11 mouse cellular contexts compared by ENCODE assay signal in genomic region chr7:130250994-130251393, GRCm38 (mm10).
DNase-seq lines count a peak whose midpoint lies in the region; ATAC-seq and TF ChIP-seq lines count a peak whose summit lies in the region.
"Had no signal": no experiment of that assay in that cellular context is flagged by ENCODE, and none has a peak within 500 bp of the region (broad histone marks: within the 10 kb centered on the region; RNA-seq: fewer than 3 reads in every experiment).

No protein-coding gene starts in this region.

- no peak for TF ChIP-seq POLR2A in limb, embryonic 14.5 days (IDR thresholded peaks at IDR 0.05; ENCODE audit: borderline replicate concordance, extremely low read depth, insufficient read depth, insufficient read length)

- no peak overlapping the region for H3K4me3 ChIP-seq in kidney, embryonic 14.5 days (ENCODE audit: low read length)
- H3K4me3 ChIP-seq in midbrain, embryonic 13.5 days (replicated peaks), result no peak overlapping the region
- no peak overlapping the region for H3K4me3 ChIP-seq in midbrain, embryonic 16.5 days (ENCODE audit: low read depth, low read length)
- no peak overlapping the region for H3K4me3 ChIP-seq in limb, embryonic 14.5 days (replicated peaks; ENCODE audit: low read length)
- H3K4me3 ChIP-seq: heart, embryonic 12.5 days; myocyte had no signal

- no peaks in the 10 kb centered on the region for H3K9me3 ChIP-seq in kidney, embryonic 14.5 days (ENCODE audit: control insufficient read depth, low read length)
- H3K9me3 ChIP-seq in midbrain, embryonic 13.5 days, result no peaks in the 10 kb centered on the region
- no peaks in the 10 kb centered on the region for H3K9me3 ChIP-seq in midbrain, embryonic 16.5 days (replicated peaks; ENCODE audit: control insufficient read depth, low read length, poor library complexity, severe bottlenecking)
- no peaks in the 10 kb centered on the region for H3K9me3 ChIP-seq in limb, embryonic 14.5 days (ENCODE audit: control insufficient read depth, low read length)
- H3K9me3 ChIP-seq: heart, embryonic 12.5 days had no signal

- H3K4me1 ChIP-seq in kidney, embryonic 14.5 days (ENCODE audit: control insufficient read depth, insufficient read depth, low read length), result peaks cover 74% of the 10 kb centered on the region
- H3K4me1 ChIP-seq in midbrain, embryonic 13.5 days (replicated peaks), result peaks cover 65% of the 10 kb centered on the region
- no peaks in the 10 kb centered on the region; the same call in 1 of the 2 replicates for H3K4me1 ChIP-seq in midbrain, embryonic 16.5 days (ENCODE audit: control insufficient read depth, insufficient read depth, low read length)
- peaks cover 81% of the 10 kb centered on the region for H3K4me1 ChIP-seq in limb, embryonic 14.5 days (ENCODE audit: control insufficient read depth, insufficient read depth, low read length)

- 16% methylated on average over 4 of the region's 4 CpGs for WGBS in kidney, embryonic 14.5 days
- WGBS in midbrain, embryonic 13.5 days, result 43% methylated on average over 4 of the region's 4 CpGs
- WGBS in midbrain, embryonic 16.5 days, result 47% methylated on average over 4 of the region's 4 CpGs
- WGBS in limb, embryonic 14.5 days, result 51% methylated on average over 4 of the region's 4 CpGs

- H3K27me3 ChIP-seq in kidney, embryonic 14.5 days (ENCODE audit: control insufficient read depth, insufficient read depth, low read length), result no peaks in the 10 kb centered on the region
- peaks cover 22% of the 10 kb centered on the region for H3K27me3 ChIP-seq in midbrain, embryonic 13.5 days
- H3K27me3 ChIP-seq in midbrain, embryonic 16.5 days (ENCODE audit: control insufficient read depth, insufficient read depth, low read depth, low read length), result no peaks in the 10 kb centered on the region
- no peaks in the 10 kb centered on the region for H3K27me3 ChIP-seq in limb, embryonic 14.5 days (ENCODE audit: control insufficient read depth, insufficient read depth, low read length)
- H3K27me3 ChIP-seq: heart, embryonic 12.5 days had no signal

- H3K9ac ChIP-seq in kidney, embryonic 14.5 days (ENCODE audit: low read depth, low read length), result no peak overlapping the region
- no peak overlapping the region for H3K9ac ChIP-seq in midbrain, embryonic 13.5 days (replicated peaks)
- no peak overlapping the region for H3K9ac ChIP-seq in midbrain, embryonic 16.5 days (ENCODE audit: low read depth, low read length)
- H3K9ac ChIP-seq in limb, embryonic 14.5 days (ENCODE audit: low read depth, low read length, severe bottlenecking), result peak overlapping the region; percentile 4; the same call in 1 of the 2 replicates
- H3K9ac ChIP-seq: heart, embryonic 12.5 days had no signal

- peak; percentile 40 for ATAC-seq in kidney, embryonic 14.5 days (ENCODE audit: low FRiP score, low TSS enrichment)
- ATAC-seq in midbrain, embryonic 13.5 days, result no peak
- no peak for ATAC-seq in midbrain, embryonic 16.5 days
- ATAC-seq in limb, embryonic 14.5 days (ENCODE audit: low FRiP score, low read depth), result no peak
- ATAC-seq in cerebellum, adult (ENCODE audit: insufficient number of reproducible peaks, low FRiP score, low TSS enrichment), result no peak

- H3K27ac ChIP-seq in kidney, embryonic 14.5 days (ENCODE audit: low read depth, low read length), result no peak overlapping the region
- H3K27ac ChIP-seq in midbrain, embryonic 13.5 days, result no peak overlapping the region
- no peak overlapping the region for H3K27ac ChIP-seq in midbrain, embryonic 16.5 days (ENCODE audit: low read length)
- H3K27ac ChIP-seq in limb, embryonic 14.5 days (replicated peaks; ENCODE audit: low read depth, low read length), result no peak overlapping the region

- H3K4me2 ChIP-seq in kidney, embryonic 14.5 days (replicated peaks; ENCODE audit: low read depth, low read length), result no peak overlapping the region
- 0 out of 2 replicates have a peak overlapping the region, but pooled peaks have one; percentile 1 for H3K4me2 ChIP-seq in midbrain, embryonic 13.5 days (replicated peaks)
- no peak overlapping the region for H3K4me2 ChIP-seq in midbrain, embryonic 16.5 days (ENCODE audit: low read length)
- H3K4me2 ChIP-seq in limb, embryonic 14.5 days (replicated peaks; ENCODE audit: low read depth, low read length, severe bottlenecking), result peak overlapping the region; percentile 21; the same call in 1 of the 2 replicates
- H3K4me2 ChIP-seq: heart, embryonic 12.5 days had no signal

- peaks cover 5% of the 10 kb centered on the region; the same call in 1 of the 2 replicates for H3K36me3 ChIP-seq in kidney, embryonic 14.5 days (ENCODE audit: control insufficient read depth, insufficient read depth, low read length)
- H3K36me3 ChIP-seq in midbrain, embryonic 13.5 days, result no peaks in the 10 kb centered on the region
- H3K36me3 ChIP-seq in midbrain, embryonic 16.5 days (ENCODE audit: control insufficient read depth, insufficient read depth, low read length), result no peaks in the 10 kb centered on the region
- H3K36me3 ChIP-seq in limb, embryonic 14.5 days (ENCODE audit: control insufficient read depth, insufficient read depth, low read length), result peaks cover 12% of the 10 kb centered on the region; the same call in 1 of the 2 replicates
- H3K36me3 ChIP-seq: G1E; heart, embryonic 12.5 days had no signal

- no peak for DNase-seq in kidney, postnatal 4 days
- no peak for DNase-seq in limb, embryonic 14.5 days (ENCODE audit: low spot score)
- no peak for DNase-seq in cerebellum, postnatal 14 days
- DNase-seq: adrenal gland, postnatal 25 days had no signal

Comparison
In these comparisons a context has a peak if more than half of its experiments do, and no peak if none do; other contexts are left out.
1. H3K4me2 ChIP-seq: peak in midbrain, embryonic 13.5 days (single experiment) and limb, embryonic 14.5 days (single experiment); none in kidney, embryonic 14.5 days (single experiment) and midbrain, embryonic 16.5 days (single experiment).